Comparison of ENCODE assay signal across 8 mouse cellular contexts in genomic region chr3:136671161-136671939, GRCm38 (mm10). TPM values are rescaled to one million over a fixed set of nuclear protein-coding genes. Genes with fewer than 3 reads are reported as not detected.
DNase-seq lines count a peak whose midpoint lies in the region; ATAC-seq and TF ChIP-seq lines count a peak whose summit lies in the region.

No protein-coding gene starts in this region.

- H3K4me2 ChIP-seq in forebrain, embryonic 16.5 days (ENCODE audit: low read length), result peak overlapping the region; percentile 74
- H3K4me2 ChIP-seq in lung, embryonic 16.5 days (ENCODE audit: low read depth, low read length), result peak overlapping the region; percentile 58

- peak overlapping the region; percentile 92 for H3K4me3 ChIP-seq in E14TG2a.4 (replicated peaks; ENCODE audit: low read length)
- peak overlapping the region; percentile 90 for H3K4me3 ChIP-seq in brown adipose tissue, adult 24 weeks (ENCODE audit: insufficient read depth, low read depth, low read length)
- H3K4me3 ChIP-seq in forebrain, embryonic 16.5 days (replicated peaks; ENCODE audit: low read length), result peak overlapping the region; percentile 96
- H3K4me3 ChIP-seq in lung, embryonic 16.5 days (ENCODE audit: low read length), result peak overlapping the region; percentile 67

- H3K27me3 ChIP-seq in E14TG2a.4 (ENCODE audit: insufficient read depth, low read length), result peaks cover 7% of the 10 kb centered on the region
- no peaks in the 10 kb centered on the region for H3K27me3 ChIP-seq in forebrain, embryonic 16.5 days (replicated peaks; ENCODE audit: control insufficient read depth, insufficient read depth, low read length)
- H3K27me3 ChIP-seq in lung, embryonic 16.5 days (ENCODE audit: control insufficient read depth, insufficient read depth, low read depth, low read length), result no peaks in the 10 kb centered on the region

- H3K9ac ChIP-seq in forebrain, embryonic 16.5 days (replicated peaks; ENCODE audit: low read depth, low read length), result peak overlapping the region; percentile 88
- H3K9ac ChIP-seq in lung, embryonic 16.5 days (ENCODE audit: low read length), result peak overlapping the region; percentile 88

- TF ChIP-seq CTCF in E14TG2a.4 (conservative IDR thresholded peaks at IDR 0.05; ENCODE audit: low read length), result no peak

- WGBS in forebrain, embryonic 16.5 days, result under 1% methylated on average over 41 of the region's 52 CpGs
- under 1% methylated on average over 33 of the region's 52 CpGs for WGBS in lung, embryonic 16.5 days

- H3K9me3 ChIP-seq in E14TG2a.4 (ENCODE audit: low read length), result no peaks in the 10 kb centered on the region
- H3K9me3 ChIP-seq in forebrain, embryonic 16.5 days (ENCODE audit: control insufficient read depth, low read length), result no peaks in the 10 kb centered on the region
- no peaks in the 10 kb centered on the region for H3K9me3 ChIP-seq in lung, embryonic 16.5 days (ENCODE audit: control insufficient read depth, low read length)

- peak overlapping the region; percentile 51 for H3K27ac ChIP-seq in brown adipose tissue, adult 24 weeks (replicated peaks; ENCODE audit: low read depth, low read length)
- H3K27ac ChIP-seq in forebrain, embryonic 16.5 days (ENCODE audit: low read length), result peak overlapping the region; percentile 95
- peak overlapping the region; percentile 94 for H3K27ac ChIP-seq in lung, embryonic 16.5 days (ENCODE audit: low read length)

- H3K36me3 ChIP-seq in E14TG2a.4 (ENCODE audit: insufficient read depth, low read length), result no peaks in the 10 kb centered on the region
- H3K36me3 ChIP-seq in forebrain, embryonic 16.5 days (ENCODE audit: control insufficient read depth, insufficient read depth), result no peaks in the 10 kb centered on the region
- no peaks in the 10 kb centered on the region for H3K36me3 ChIP-seq in lung, embryonic 16.5 days (ENCODE audit: control insufficient read depth, insufficient read depth, low read length)

- H3K4me1 ChIP-seq in E14TG2a.4 (replicated peaks; ENCODE audit: low read depth, low read length), result peaks cover 20% of the 10 kb centered on the region
- H3K4me1 ChIP-seq in brown adipose tissue, adult 24 weeks (ENCODE audit: control insufficient read depth, insufficient read depth, insufficient read length, low read length), result peaks cover 16% of the 10 kb centered on the region
- H3K4me1 ChIP-seq in forebrain, embryonic 16.5 days (replicated peaks; ENCODE audit: control insufficient read depth, insufficient read depth, low read length), result peaks cover 21% of the 10 kb centered on the region
- peaks cover 19% of the 10 kb centered on the region for H3K4me1 ChIP-seq in lung, embryonic 16.5 days (replicated peaks; ENCODE audit: control insufficient read depth, insufficient read depth, low read length)

- peak; percentile 26 for ATAC-seq in forebrain, embryonic 16.5 days
- ATAC-seq in hematopoietic stem cell, adult 5-6 weeks (replicated peaks in 1 of 2; ENCODE audit: insufficient read depth in 1 of 2, low FRiP score in 2 of 2, low TSS enrichment in 1 of 2, low read depth in 1 of 2, poor library complexity in 2 of 2, severe bottlenecking in 2 of 2), result peak; percentile 10 to 31
- peak; percentile 21 for ATAC-seq in lung, embryonic 16.5 days (ENCODE audit: low read depth)

- DNase-seq in layer of hippocampus, adult 9-11 months, result peak; percentile 78
- peak; percentile 80 for DNase-seq in ovary, postnatal 36 days (ENCODE audit: low spot score)
- DNase-seq in thymus, postnatal 25 days, result peak; percentile 65

RNA-seq across cellular contexts. Expression of gene Ppp3ca, which starts 1.4 kb away (rescaled TPM):
- 21.5 and 29.3 TPM in 2 replicates for polyA plus RNA-seq in brown adipose tissue, adult 24 weeks (2012; ENCODE audit: insufficient read depth, insufficient read length, missing spikeins)
- 144 and 148 TPM in 2 replicates for polyA plus RNA-seq in forebrain, embryonic 16.5 days (2015; fragmentation: Nextera tagmentation; extraction: Ambion mirVana)
- total RNA-seq in hematopoietic stem cell, adult 5-6 weeks (2017), result 61.6 and 90.8 TPM in 2 replicates
- 61.4 and 66.1 TPM in 2 replicates for polyA plus RNA-seq in lung, embryonic 16.5 days (2015; fragmentation: Nextera tagmentation; extraction: Ambion mirVana)

Comparison
In these comparisons a context has a peak if more than half of its experiments do, and no peak if none do; other contexts are left out.
1. Peak in every context shown above with its lines: DNase-seq, ATAC-seq, H3K4me3 ChIP-seq and H3K27ac ChIP-seq.